Mouse (Mus musculus) left cerebral cortex, adult 2 months (tissue): ENCODE data around the gene Prtn3. TPM values are rescaled to one million over a fixed set of nuclear protein-coding genes. Genes with fewer than 3 reads are reported as not detected.

Experiments
- DNase-seq, 2 experiments: peaks; one replicate each; pipeline ENCODE4 v3.0.0; 2021 to 2022; ENCODE audit warnings: low spot score in 2 of 2, mixed read lengths in 1 of 2; ENCODE audit errors: extremely low spot score in 1 of 2
- H3K27ac ChIP-seq: fragments of 200-600 bp; 2 replicates; pipeline ENCODE4 v1.8.1; 2022
- H3K4me3 ChIP-seq: fragments of 200-600 bp; 2 replicates; pipeline ENCODE4 v1.8.1; 2022
- CTCF ChIP-seq: fragments of 200-600 bp; IDR thresholded peaks from 2 replicates; pipeline ENCODE4 v1.8.1; 2022; ENCODE audit warnings: antibody characterized with exemption, mild to moderate bottlenecking, moderate library complexity
- intact Hi-C: fragments of 180-260 bp; cut with DNase I; formaldehyde crosslinking; loops from one replicate; pipeline ENCODE4 v1.15.1; 2025
- microRNA-seq, 2 experiments: library from miRNA; unstranded; fragments of <30 nt; microRNA quantifications; one replicate each; pipeline ENCODE4 v1.2.0; 2021
- total RNA-seq, 2 experiments: library from RNA; stranded (reverse); gene quantifications; 2 replicates each; pipeline ENCODE4 v1.2.3; 2021

Prtn3 gene
- total RNA-seq, 2 experiments from 2014 or later: 1.7 to 2.6 TPM

DNA sequence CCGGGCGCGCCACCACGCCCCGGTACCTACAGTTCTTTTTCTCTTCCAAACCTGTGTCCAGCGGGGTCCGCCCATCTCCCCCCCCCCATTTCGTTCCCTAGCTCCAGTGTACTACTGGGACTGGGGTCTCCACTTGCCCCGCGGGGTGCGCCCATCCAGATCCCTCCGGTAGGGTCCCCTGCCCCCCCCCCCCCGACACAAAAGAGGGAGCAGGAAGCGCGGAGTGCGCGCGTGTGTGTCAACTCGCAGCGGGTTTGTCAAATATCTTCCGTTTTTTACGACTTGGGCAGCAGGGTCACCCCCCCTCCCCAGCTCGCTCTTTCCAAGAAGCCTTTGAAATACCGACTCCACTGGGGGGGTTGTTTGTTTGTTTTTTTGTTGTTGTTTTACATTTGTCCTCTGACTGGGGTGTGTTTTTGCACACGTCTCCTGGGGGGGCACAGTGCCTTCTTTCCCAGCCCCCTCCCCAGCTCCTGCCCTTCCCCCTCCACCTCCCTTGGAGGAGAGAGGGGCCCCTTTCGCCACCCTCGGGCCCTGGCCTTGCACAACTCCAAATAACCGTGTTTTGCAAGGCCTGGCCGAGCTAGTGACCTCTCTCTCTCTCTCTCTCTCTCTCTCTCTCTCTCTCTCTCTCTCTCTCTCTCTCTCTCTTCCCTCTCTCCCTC is 53.9 kb downstream of the Prtn3 start:
- Histone ChIP-seq H3K27ac (peak overlapping the region; percentile 95), H3K4me3 (peak overlapping the region; percentile 79)
- no peak for TF ChIP-seq CTCF
- DNase-seq: no peak
- intact Hi-C loops: no loop called here

GRCm38 (mm10) chr10:79928907-79929701 is 54.8 kb downstream of the Prtn3 start:
- intact Hi-C loops: no loop called here
- TF ChIP-seq CTCF: no peak
- H3K4me3 ChIP-seq: no peak overlapping the region
- H3K27ac ChIP-seq: no peak overlapping the region
- no peak for DNase-seq

- Histone ChIP-seq H3K27ac (no peak overlapping the region), H3K4me3 (no peak overlapping the region)
- no peak for DNase-seq
- no peak for TF ChIP-seq CTCF
- intact Hi-C loops: no loop called here
Observed at GRCm38 (mm10) chr10:79929967-79930825, 55.9 kb downstream of the Prtn3 start.

- TF ChIP-seq CTCF: no peak
- no peak overlapping the region for H3K27ac ChIP-seq
- no peak for DNase-seq
- intact Hi-C loops: no loop called here
- no peak overlapping the region for H3K4me3 ChIP-seq
Observed at GRCm38 (mm10) chr10:79930826-79931186, 56.5 kb downstream of the Prtn3 start.

DNA sequence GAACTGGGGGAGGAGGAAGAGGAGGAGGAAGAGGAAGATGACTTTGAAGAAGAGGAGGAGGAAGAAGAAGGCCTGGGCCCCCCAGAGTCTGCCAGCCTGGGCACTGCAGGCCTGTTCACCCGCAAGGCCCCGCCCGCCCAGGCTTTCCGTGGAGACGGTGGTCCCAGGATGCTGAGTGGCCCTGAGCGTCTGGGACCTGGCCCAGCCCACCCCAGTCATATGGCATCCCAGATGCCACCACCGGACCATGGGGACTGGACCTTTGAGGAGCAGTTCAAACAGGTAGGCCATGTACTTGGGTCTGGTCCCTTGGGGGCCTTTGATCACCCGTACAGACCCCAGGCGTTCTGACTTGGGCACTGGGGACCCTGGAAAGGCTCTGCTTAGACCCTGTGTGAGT is 57.5 kb downstream of the Prtn3 start:
- intact Hi-C loops: no loop called here
- TF ChIP-seq CTCF: no peak
- Histone ChIP-seq H3K27ac (no peak overlapping the region), H3K4me3 (no peak overlapping the region)
- DNase-seq: no peak

DNA sequence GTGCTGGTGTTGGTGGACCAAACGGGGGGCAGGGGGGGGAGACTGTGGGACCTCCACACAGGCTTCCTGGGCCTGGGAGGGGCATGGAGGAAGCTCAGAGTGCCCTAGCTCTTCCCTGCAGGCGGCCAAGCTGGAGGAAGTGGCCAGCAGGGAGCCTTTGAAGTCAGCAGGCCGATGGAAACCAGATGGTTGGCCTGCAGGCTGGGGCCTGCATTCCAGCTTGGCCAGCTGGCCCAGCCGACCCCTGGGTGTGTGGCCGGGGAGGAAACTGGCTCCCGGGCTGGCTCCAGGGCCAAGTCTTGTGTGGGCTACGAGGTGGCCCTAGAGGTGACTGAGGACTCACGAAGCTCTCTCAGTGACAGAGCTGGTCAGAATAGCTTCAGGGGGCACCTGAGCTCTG is 58.5 kb downstream of the Prtn3 start:
- no peak overlapping the region for H3K4me3 ChIP-seq
- intact Hi-C loops: no loop called here
- DNase-seq: no peak
- peak overlapping the region; percentile 60; the same call in 1 of the 2 replicates for H3K27ac ChIP-seq
- peak; percentile 1; the same call in 1 of the 2 replicates for TF ChIP-seq CTCF

Small RNA genes within 50 kb of the gene (microRNA-seq; reads per million reads assigned to microRNA genes)
- 0 reads per million in 2 experiments for gene Mir6910

Other genes with a start within 250 kb of the Prtn3 start
- gene Shc2, start 236.6 kb upstream of the Prtn3 start, total RNA-seq: 10 to 100 TPM; 47.8 to 48.1 TPM
- under 1 TPM in 1 of 2 experiments, not detected in 1; 0.27 TPM for gene Odf3l2, start 228.7 kb upstream of the Prtn3 start, total RNA-seq
- not detected for gene Madcam1, start 209.9 kb upstream of the Prtn3 start, total RNA-seq
- 10 to 100 TPM; 79.3 to 80.6 TPM for gene Tpgs1, start 205.1 kb upstream of the Prtn3 start, total RNA-seq
- 10 to 100 TPM; 80.7 to 84.8 TPM for gene Cdc34, start 192.3 kb upstream of the Prtn3 start, total RNA-seq
- gene Gzmm, start 185.5 kb upstream of the Prtn3 start, total RNA-seq: 1 to 10 TPM; 2.1 to 4.0 TPM
- 100 to 1,000 TPM; 539 to 573 TPM for gene Bsg, start 170.0 kb upstream of the Prtn3 start, total RNA-seq
- 100 to 1,000 TPM; 129 to 142 TPM for gene Hcn2, start 157.8 kb upstream of the Prtn3 start, total RNA-seq
- gene Polrmt, start 127.9 kb upstream of the Prtn3 start, total RNA-seq: 10 to 100 TPM; 45.1 to 51.6 TPM
- gene Fgf22, start 119.4 kb upstream of the Prtn3 start, total RNA-seq: 1 to 10 TPM; 4.5 to 4.8 TPM
- 10 to 100 TPM; 93.3 to 97.5 TPM for gene Rnf126, start 107.5 kb upstream of the Prtn3 start, total RNA-seq
- gene Fstl3, start 97.2 kb upstream of the Prtn3 start, total RNA-seq: 1 to 10 TPM; 2.5 to 2.6 TPM
- under 1 TPM; 0.58 to 0.75 TPM for gene Prss57, start 83.5 kb upstream of the Prtn3 start, total RNA-seq
- gene Palm, start 80.9 kb upstream of the Prtn3 start, total RNA-seq: 100 to 1,000 TPM; 293 to 312 TPM
- under 1 TPM; 0.59 to 0.89 TPM for gene Misp, start 53.5 kb upstream of the Prtn3 start, total RNA-seq
- 10 to 100 TPM; 55.5 to 61.7 TPM for gene Ptbp1, start 20.0 kb upstream of the Prtn3 start, total RNA-seq
- gene Plppr3, start 158 bp downstream of the Prtn3 start, total RNA-seq: 10 to 100 TPM; 51.8 to 63.0 TPM
- gene Elane, start 11.8 kb downstream of the Prtn3 start, total RNA-seq: not detected
- not detected for gene Cfd, start 16.4 kb downstream of the Prtn3 start, total RNA-seq
- 10 to 100 TPM; 55.3 to 55.5 TPM for gene Med16, start 34.4 kb downstream of the Prtn3 start, total RNA-seq
- gene Gm26602, start 36.4 kb downstream of the Prtn3 start, total RNA-seq: not detected
- 1 to 10 TPM; 6.6 to 9.1 TPM for gene Kiss1r, start 42.5 kb downstream of the Prtn3 start, total RNA-seq
- gene R3hdm4, start 46.7 kb downstream of the Prtn3 start, total RNA-seq: 100 to 1,000 TPM; 318 to 346 TPM
- gene Arid3a, start 52.6 kb downstream of the Prtn3 start, total RNA-seq: 1 to 10 TPM; 5.7 to 10.0 TPM
- gene Wdr18, start 85.7 kb downstream of the Prtn3 start, total RNA-seq: 10 to 100 TPM; 45.4 to 49.4 TPM
- under 1 TPM; 0.14 to 0.20 TPM for gene Grin3b, start 96.2 kb downstream of the Prtn3 start, total RNA-seq
- gene Tmem259, start 109.9 kb downstream of the Prtn3 start, total RNA-seq: 100 to 1,000 TPM; 122 to 126 TPM
- 1 to 10 TPM; 5.6 to 8.0 TPM for gene Cnn2, start 114.1 kb downstream of the Prtn3 start, total RNA-seq
- gene Abca7, start 122.0 kb downstream of the Prtn3 start, total RNA-seq: 10 to 100 TPM; 13.5 to 13.8 TPM
- 1 to 10 TPM; 3.5 TPM for gene Arhgap45, start 142.2 kb downstream of the Prtn3 start, total RNA-seq
- 10 to 100 TPM; 73.0 to 76.0 TPM for gene Polr2e, start 165.3 kb downstream of the Prtn3 start, total RNA-seq
- gene Gpx4, start 172.7 kb downstream of the Prtn3 start, total RNA-seq: 100 to 1,000 TPM; 494 to 526 TPM
- 10 to 100 TPM; 21.4 to 22.1 TPM for gene Sbno2, start 231.1 kb downstream of the Prtn3 start, total RNA-seq
- 100 to 1,000 TPM; 102 to 106 TPM for gene Stk11, start 241.3 kb downstream of the Prtn3 start, total RNA-seq